Mouse (Mus musculus) layer of hippocampus, adult 6 months (tissue): ENCODE data around the gene Tnni1. TPM values are rescaled to one million over a fixed set of nuclear protein-coding genes. Genes with fewer than 3 reads are reported as not detected.

Experiments used
- long read RNA-seq, 2 experiments: library from polyadenylated mRNA; unstranded; transcript quantifications; one replicate each; pipeline ENCODE4 v2.0.0; 2019 to 2020
- polyA plus RNA-seq: library from polyadenylated mRNA; unstranded; fragments of <200 nt; fragmentation: Nextera tagmentation; gene quantifications from 2 replicates; pipeline ENCODE4 v1.2.3, GENCODE M21; 2021

The Tnni1 gene
- 8.6 and 8.7 TPM in 2 replicates for polyA plus RNA-seq
- long read RNA-seq, experiment 1, partial matches to known transcripts: 4 of 10 reads
- long read RNA-seq, experiment 1, other reads (novel, unspliced or antisense): 6 of 10 reads
- long read RNA-seq, experiment 2, partial matches to known transcripts: 6 of 16 reads
- long read RNA-seq, experiment 2, other reads (novel, unspliced or antisense): 10 of 16 reads

DNA sequence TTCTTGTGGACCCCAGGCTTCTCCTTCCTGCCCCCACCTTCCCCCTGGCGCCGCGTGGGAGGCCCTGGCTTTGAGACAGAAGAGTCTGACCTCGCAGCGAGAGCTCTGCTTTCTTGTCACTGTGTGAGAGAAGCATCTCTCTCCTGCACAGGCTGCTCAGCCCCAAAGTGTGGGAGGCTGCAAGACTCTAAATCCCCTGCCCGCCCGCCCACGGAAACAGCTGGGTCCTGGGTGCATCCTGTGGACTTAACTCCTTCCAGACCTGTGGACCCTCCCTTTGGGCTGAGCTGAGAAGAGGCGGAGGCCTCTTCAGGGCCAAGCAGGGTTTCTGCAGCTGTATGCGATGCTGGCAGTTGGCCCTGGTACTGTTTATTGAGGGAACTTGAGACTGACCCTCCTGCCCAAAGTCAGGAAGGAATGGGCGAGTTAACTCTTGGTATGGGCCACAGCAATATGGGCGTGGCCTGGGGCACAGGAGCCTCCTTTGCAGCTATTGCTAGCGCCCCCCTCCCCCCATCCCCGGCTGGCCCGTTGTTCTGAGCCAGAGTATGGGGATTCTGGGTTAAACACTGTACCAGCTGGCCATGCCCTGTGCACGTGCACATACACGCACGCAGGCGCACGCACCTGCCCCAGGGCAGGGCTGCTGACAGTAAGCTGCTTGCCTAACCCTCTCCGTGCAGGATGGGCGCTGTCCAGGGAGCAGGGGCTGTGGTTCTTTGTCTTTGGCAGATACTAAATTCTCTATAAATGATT is at the start of gene Tnni1:
Gene Tnni1 (plus strand): TSS at position 655 of the 756 bp plus-strand sequence.

DNA sequence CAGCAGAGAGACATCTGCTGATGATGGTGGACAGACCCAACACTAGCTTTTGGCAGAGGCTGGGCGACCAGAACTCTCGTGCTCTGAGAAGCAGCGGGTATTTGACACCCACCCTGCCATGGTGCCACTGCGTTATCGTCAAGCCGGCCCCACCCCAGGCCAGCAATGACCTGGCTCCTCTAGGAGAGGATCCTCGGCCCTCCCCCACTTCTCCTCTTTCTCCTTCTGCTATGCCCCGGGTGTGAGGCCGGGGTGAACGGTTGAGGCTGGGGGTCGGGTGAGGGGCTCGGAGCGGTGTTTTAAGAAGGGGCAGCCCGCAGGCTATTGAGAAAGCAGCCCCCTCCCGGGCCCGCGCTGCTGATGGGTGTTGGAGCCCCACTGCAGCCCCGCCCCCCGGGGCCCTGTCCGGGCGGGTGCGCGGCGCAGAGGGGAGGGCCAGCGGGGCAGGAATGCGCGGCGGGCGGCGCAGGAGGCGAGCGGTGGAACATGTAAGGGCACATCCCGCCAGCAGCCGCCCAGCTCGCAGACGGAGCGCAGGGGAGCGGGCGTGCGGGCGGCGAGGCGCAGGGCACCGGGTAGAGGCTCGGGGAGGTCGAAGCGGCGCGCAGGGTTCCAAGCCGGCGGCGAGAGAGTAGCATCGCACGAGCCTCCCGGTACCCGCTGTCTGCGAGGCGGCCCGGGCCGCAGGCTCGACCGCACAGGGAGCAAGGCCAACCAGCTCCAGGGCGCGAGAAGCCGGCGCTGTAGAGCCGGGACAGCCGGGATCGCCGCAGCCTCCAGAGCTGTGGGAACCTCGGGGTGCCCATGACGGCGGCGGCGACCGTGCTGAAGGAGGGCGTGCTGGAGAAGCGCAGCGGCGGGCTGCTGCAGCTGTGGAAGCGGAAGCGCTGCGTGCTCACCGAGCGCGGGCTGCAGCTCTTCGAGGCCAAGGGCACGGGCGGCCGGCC is 13.3 kb upstream of the Tnni1 start, which contains the start of gene Phlda3:
Gene Phlda3 (plus strand): TSS at position 475 of the 947 bp plus-strand sequence.

GRCm38 (mm10) chr1:135818481-135819086 is 39.4 kb downstream of the Tnni1 start, which contains the start of gene Lad1:
TSS of gene Lad1 (plus strand) at chr1:135818598.

GRCm38 (mm10) chr1:135835716-135836483 is 56.7 kb downstream of the Tnni1 start, which contains the start of gene Tnnt2:
TSS of gene Tnnt2 (plus strand) at chr1:135836354.

Other genes starting within 250 kb of the Tnni1 start
- gene Nav1, start 172.1 kb upstream of the Tnni1 start, polyA plus RNA-seq: 10.1 and 11.2 TPM in 2 replicates
- gene Csrp1, start 59.4 kb upstream of the Tnni1 start, polyA plus RNA-seq: 96.6 and 129 TPM in 2 replicates
- 24.6 and 29.6 TPM in 2 replicates for gene Phlda3, start 13.3 kb upstream of the Tnni1 start, polyA plus RNA-seq
- gene Lad1, start 39.2 kb downstream of the Tnni1 start, polyA plus RNA-seq: 0.75 and 1.8 TPM in 2 replicates
- 1.8 and 2.4 TPM in 2 replicates for gene Tnnt2, start 56.9 kb downstream of the Tnni1 start, polyA plus RNA-seq
- gene Pkp1, start 139.8 kb downstream of the Tnni1 start, polyA plus RNA-seq: not detected in 2 replicates
- 0.36 and 0.87 TPM in 2 replicates for gene Igfn1, start 226.9 kb downstream of the Tnni1 start, polyA plus RNA-seq
- gene Tmem9, start 228.7 kb downstream of the Tnni1 start, polyA plus RNA-seq: 103 and 105 TPM in 2 replicates